Mouse (Mus musculus) G1E-ER4 (cell line): ENCODE results near the gene Gpr173. TPM values are rescaled to one million over a fixed set of nuclear protein-coding genes. Genes with fewer than 3 reads are reported as not detected.
A peak's percentile ranks its signal among the peaks of the same experiment; 100 is the strongest.

Experiments
- GATA1 ChIP-seq: IDR thresholded peaks from one replicate; pipeline ENCODE4 v1.8.0; 2012; ENCODE audit warnings: low read length, inconsistent platforms
- polyA plus RNA-seq: library from polyadenylated mRNA; stranded (reverse); fragments of >175 nt; gene quantifications from 2 replicates; pipeline ENCODE4 v1.2.3, GENCODE M21; 2012

The Gpr173 gene
- polyA plus RNA-seq, 1 experiment: not detected

DNA sequence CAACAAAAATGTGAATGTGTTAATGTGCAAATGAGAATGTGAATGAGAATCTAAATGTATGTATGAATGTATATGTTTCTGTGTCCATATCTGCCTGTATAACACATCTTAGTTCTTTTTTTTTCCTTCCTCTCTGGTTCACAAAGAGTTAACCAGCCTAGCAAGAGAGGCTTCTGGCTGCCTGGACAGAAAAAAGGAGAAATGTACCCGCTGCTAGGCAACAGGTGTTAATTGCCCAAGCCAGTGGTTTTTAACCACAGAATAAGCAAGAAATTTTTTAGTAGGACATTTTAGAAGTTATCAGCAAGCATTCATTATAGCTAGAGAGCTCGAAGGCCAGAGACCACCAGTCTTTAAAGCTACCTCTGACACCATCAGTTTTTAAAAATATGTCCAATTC lies 45.7 kb downstream of the Gpr173 start:
- TF ChIP-seq GATA1: no peak

DNA sequence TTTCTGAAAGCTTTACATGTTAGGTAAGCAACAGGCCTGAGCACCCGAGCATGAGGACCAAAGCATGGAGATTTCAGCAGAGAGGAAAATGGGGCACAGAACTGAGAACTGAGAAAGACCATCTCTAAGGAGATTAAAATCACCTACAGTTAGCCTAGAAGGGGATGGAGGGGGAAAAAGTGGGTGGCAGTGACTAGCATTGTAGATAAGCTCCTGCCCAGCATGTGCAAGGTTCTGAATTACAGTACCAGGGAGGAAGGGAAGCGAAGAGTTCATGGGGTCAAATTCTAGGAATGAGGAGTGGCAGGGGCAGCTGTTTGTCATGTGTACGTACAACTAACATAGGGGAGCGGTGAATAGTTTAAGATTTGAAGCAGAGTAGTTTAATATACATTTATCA lies 48.0 kb downstream of the Gpr173 start:
- no peak for TF ChIP-seq GATA1

DNA sequence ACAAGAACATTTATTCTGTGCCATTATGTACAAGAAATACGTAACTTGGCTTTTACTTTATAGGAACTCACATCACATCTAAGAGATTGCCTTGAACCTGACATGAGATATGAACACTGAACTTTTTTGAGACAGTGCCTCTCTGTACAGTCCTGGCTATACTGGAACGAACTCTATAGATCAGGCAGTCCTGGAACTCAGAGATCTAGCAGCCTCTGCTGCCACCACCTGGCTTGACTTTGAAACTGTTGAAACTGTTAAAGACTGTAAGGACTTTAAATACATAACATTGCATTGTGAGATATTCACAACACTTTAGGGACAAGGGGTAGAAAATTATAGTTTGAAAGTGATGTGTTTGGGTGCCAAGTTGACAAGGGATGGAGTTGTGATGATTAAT lies 60.6 kb downstream of the Gpr173 start:
- TF ChIP-seq GATA1: no peak

DNA sequence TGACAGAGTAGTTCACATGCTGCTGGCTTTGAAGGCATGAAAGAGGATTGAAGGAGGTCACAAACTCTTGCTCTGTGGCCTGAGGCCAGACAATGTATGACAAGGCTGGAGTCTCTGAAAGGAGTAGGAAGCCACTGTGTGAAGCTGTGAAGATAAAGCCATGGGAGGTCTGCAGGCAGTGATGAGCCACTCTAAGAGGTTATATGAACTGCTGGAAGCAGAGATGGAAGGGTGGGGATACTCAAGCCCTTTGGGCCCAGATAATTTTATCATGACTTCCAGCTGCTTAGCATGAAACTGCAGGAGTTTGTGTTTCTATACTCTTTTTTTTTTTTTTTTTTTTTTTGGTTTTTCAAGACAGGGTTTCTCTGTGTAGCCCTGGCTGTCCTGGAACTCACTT lies 61.1 kb downstream of the Gpr173 start:
- TF ChIP-seq GATA1: peak; percentile 40

DNA sequence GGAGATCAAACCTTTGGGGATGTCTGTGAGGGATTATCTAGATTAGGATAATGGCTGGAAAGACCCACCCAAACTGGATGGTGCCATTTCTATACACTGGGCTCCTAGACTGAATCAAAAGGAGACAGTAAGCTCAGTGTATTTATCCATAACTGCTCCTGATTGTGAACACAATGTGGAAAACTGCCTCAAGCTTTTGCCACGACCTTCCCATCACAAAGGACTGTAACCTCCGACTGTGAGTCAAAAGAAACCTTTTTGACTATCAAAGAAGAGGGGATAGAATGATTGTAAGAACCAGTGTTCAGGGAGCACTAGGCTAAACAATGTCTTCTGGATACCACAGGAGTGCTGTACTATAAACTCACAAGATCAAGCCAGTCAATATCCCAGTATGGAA lies 62.3 kb downstream of the Gpr173 start:
- no peak for TF ChIP-seq GATA1

Other genes starting within 250 kb of the Gpr173 start
- 0.08 and 0.11 TPM in 2 replicates for gene Iqsec2, start 224.4 kb downstream of the Gpr173 start, polyA plus RNA-seq
- 68.3 TPM in 2 replicates for gene Kdm5c, start 135.7 kb downstream of the Gpr173 start, polyA plus RNA-seq
- 0.06 and 0.17 TPM in 2 replicates for gene Kantr, start 41.2 kb downstream of the Gpr173 start, polyA plus RNA-seq
- 13.3 and 16.2 TPM in 2 replicates for gene Tspyl2, start 26.3 kb downstream of the Gpr173 start, polyA plus RNA-seq
- gene Cldn34a, start 194.6 kb upstream of the Gpr173 start, polyA plus RNA-seq: not detected in 2 replicates